Mouse (Mus musculus) thymus, postnatal 4 days (tissue): ENCODE measurements around the gene Lgals1.
A peak's percentile ranks its signal among the peaks of the same experiment; 100 is the strongest.

ENCODE experiments used
- DNase-seq: peaks from one replicate; pipeline ENCODE4 v3.0.0; 2021

Gene Lgals1

DNA sequence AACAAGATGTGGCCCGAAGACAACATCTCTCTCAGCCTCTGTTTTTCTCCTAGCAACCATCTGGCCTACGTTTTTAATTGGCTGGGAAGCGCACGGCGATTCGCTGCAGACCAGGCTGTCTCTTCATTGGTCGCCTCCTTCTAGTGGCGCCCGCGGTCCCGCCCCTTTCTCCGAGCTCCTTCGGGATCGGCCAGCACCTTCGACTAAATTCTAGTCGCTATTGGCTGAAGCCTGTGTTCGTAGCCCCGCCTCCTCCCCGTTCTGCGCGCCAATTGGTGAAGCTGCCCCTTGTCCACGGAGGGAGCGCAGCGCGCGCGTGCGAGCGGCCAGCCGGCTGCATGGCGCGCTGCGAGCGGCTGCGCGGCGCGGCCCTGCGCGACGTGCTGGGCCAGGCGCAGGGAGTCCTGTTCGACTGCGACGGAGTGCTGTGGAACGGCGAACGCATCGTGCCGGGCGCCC lies 12.9 kb upstream of the Lgals1 start, which contains the start of gene Pdxp:
Gene Pdxp, plus strand, starts transcription at position 288 of the 459 bp plus-strand sequence.
- DNase-seq, result peak; percentile 98

DNA sequence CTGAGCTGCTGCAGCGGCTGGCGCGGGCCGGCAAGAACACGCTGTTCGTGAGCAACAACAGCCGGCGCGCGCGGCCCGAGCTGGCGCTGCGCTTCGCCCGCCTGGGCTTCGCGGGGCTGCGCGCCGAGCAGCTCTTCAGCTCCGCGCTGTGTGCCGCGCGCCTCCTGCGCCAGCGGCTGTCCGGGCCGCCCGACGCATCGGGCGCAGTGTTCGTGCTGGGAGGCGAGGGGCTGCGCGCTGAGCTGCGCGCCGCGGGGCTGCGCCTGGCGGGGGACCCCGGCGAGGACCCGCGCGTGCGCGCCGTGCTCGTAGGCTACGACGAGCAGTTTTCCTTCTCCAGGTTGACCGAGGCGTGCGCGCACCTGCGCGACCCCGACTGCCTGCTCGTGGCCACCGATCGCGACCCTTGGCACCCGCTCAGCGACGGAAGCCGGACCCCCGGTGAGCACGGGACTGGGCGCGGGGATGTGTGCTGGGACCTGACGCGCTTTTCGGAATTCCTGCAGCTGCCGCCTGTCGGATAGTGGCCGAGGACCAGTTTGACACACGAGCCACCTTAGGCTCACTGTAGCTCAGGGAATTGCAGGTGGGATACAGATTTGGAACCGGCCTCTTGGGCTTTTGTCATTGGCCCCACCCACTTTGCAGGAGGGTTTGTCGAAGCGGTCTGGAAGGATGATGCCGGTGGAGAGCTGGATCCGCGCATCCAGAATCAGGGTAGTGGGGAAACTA lies 12.3 kb upstream of the Lgals1 start:
- peak; percentile 75 for DNase-seq

GRCm38 (mm10) chr15:78914823-78915659 lies 11.5 kb upstream of the Lgals1 start:
- DNase-seq, result no peak

DNA sequence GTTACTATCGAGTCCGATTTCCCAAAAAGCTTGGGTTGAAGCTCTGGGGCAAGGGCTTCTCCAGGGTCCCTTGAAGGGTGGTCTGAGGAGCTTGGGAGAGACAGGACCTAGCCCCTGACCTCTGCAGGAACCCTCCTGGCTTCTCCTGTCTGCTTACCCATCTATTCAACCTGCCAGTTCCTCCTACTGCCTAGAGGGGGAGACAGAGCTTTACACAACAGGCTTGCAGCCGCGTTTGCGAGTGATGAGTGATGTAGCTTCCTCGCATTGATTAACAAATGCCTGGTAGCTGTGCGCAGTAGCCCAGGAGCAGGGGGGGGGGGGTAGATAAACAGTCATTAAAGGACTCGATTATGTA lies 10.9 kb upstream of the Lgals1 start:
- DNase-seq, result peak; percentile 75

DNA sequence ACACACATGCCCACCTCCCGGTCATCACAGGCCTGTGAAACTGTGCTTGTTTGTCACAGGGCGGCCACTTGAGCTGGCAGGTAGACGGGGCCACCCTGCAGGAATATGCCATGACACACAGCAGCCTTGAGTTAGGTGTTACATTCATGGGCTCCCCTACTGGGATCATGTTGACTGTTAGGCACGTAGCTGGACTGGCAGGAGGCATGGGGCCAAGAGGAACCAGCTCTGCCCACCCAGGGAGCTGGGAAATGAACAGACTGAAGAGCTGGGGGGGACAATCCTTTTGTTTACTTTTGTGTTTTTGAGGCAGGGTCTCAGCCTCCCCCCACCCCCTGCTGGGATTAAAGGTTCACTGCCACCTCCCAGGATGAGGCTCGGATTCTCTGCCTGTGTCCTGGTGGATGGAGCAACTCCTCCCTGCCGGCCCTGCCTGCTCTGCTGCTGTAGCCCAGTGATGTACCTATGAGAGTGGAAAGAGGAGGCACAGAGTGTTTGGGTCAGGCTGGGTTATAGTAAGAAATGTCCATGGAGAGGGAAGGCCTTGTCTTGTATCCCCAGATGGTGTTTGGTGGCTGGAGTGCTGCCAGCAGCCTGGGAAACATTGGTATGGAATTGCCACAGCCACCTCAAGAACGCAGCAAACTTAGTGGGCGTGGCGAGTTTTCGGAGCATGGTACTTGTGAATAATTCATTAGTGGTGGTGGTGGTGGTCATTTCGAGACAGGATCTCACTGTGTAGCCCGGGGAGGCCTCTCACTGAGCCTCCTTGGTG lies 10.3 kb upstream of the Lgals1 start:
- no peak for DNase-seq

DNA sequence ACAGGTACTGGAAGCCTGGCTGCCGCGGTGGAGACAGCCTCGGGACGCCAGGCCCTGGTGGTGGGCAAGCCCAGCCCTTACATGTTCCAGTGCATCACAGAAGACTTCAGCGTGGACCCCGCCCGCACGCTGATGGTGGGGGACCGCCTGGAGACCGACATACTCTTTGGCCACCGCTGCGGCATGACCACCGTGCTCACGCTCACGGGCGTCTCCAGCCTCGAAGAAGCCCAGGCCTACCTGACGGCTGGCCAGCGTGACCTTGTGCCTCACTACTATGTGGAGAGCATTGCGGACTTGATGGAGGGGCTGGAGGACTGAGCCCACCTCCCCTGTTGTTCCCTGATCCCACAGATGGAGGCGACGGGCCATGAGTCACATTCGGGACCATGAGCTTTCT lies 8.4 kb upstream of the Lgals1 start:
- no peak for DNase-seq

DNA sequence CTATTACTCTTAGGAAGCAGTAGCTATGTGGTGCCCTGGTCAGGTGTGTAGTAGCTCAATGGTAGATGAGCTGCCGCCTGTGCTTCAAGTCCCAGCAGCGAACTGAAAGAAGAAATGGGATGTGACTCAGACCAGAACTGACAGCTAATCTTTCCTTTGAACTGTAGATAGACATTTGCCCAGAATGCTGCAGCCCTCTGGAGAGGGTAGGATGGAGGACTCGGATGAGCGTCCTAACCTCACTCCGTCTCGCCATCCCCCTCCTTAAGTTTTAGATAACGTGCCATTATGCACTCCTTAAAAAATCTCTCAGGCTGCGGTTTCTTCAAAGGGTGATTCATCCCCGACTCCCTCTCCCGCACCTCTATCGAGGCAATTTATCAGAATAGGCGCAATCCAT lies 6.6 kb upstream of the Lgals1 start:
- DNase-seq, result no peak

- peak; percentile 57 for DNase-seq
Observed at GRCm38 (mm10) chr15:78922700-78923099, 3.8 kb upstream of the Lgals1 start.

DNA sequence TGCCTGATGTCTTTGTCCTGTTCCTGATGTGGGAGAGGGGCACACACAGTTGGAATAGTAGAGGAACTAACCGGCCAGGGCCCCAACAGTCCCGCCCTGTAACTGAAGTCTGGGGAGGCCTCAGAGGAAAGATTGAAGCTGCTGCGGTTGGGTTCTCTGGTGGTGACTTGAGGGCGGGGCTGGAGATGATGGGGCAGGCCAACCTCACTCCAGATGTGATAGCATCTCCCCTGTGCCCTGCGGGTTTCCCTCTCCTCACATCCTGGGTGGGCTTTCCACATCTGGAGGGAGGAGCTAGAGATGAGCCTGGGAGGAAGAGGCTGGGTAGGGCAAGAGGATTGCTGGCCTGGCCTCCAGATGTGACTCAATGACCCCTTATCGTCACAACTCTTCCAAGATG lies 2.9 kb upstream of the Lgals1 start:
- DNase-seq, result peak; percentile 78

DNA sequence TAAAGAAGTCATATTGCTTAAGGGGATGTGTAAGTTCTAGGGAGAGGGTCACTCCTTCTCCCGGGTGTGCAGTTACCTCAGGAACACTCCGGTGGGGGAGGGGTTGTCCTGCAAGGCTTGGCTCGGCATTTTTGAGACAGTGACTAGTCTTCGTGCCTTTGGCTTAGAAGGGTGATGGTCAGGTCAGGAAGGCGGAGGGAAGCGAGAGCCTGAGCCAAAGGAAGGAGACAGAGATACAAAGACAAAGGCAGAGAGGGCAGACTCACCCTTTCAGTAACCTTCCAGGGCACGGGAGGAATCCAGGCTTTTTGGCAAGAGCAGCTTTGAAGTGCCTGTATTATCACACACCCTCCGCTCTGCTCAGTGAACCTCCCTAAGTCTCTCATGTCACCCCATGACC lies 1.4 kb upstream of the Lgals1 start:
- no peak for DNase-seq

- peak; percentile 65 for DNase-seq
Observed at GRCm38 (mm10) chr15:78927021-78927787, 679 bp downstream of the Lgals1 start.

DNA sequence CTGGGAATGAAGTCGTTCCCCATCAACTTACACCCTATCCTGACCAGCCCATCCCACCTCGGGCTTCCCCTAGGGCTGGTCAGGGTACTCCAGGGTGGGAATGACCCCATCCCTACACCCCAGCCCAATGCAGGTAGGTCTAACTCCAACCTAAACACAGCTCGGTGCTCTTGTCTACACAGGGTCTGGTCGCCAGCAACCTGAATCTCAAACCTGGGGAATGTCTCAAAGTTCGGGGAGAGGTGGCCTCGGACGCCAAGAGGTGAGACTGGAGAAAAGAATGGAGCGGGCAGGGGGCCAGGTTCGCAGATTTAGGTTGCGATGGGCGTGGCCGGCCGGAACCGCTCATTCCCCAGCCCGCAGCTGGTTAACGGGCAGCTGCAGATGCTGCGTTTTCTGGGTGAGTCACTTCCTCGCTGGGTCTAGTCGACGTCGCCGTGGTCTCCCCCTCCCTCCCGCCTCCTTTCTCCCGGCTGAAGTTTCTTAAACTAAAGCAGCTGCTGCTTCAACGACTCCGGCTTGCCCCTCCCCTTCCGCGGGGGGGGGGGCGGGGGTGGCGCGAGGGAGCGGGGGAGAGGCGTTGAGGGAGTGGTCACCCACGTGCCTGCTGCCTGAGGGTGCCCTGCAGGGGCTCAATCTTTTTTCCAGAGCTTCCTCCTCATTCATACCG lies 1.4 kb downstream of the Lgals1 start:
- peak; percentile 88 for DNase-seq

GRCm38 (mm10) chr15:78928539-78928938 lies 2.0 kb downstream of the Lgals1 start:
- DNase-seq, result no peak

DNA sequence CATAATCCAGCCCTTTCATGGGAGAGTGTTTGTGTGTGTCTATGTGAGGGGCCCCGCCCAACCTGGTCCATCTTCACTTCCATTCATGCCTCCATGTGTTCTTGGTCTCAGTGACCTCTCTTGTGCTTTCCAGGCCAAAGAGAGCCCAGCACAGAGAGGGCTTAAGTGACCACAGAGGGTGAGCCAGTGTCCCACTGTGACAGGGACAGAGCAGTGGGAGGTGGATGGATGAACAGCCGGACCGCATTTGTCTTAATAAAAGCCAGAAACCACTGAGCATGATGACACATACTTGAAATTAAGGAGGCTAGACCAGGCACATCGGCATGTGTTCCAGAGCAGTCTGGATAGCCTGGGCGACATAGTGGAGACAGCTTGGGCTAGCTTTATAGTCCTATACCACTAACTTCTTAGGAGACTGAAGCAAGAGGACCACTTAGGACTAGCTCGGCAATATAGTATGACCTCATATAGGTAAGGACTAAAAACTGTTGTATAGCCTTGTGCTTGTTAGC lies 3.7 kb downstream of the Lgals1 start:
- no peak for DNase-seq

- DNase-seq, result no peak
Observed at GRCm38 (mm10) chr15:78930801-78931426, 4.4 kb downstream of the Lgals1 start.

GRCm38 (mm10) chr15:78931577-78931976 lies 5.1 kb downstream of the Lgals1 start:
- DNase-seq, result peak; percentile 80

DNA sequence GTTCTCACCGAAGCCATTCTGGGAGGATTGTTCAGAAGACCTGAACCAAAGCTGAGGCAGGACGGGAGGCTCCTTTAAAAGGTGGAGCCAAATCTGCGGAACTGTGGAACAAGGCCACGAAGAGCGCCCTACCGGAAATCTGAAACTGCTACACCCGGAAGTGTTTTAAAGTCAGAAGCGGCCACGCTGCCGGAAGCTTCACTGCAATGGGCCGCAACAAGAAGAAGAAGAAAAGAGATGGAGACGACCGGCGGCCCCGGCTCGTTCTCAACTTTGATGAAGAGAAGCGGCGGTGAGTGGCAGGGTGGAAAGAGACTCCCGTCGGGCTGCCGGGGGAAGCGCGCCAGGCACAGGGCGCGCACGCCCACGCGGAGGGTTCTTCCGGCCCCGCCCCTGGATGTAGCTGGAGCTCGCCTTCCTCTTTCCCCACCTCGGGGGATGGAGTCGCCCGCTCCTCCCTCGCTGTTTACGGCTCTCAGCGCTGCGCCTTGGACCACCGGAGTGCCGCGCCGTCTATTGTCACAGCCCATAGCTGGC lies 8.3 kb downstream of the Lgals1 start, which contains the start of gene Nol12:
Gene Nol12, plus strand, starts transcription at position 150 of the 537 bp plus-strand sequence.
- DNase-seq, result peak; percentile 85

DNA sequence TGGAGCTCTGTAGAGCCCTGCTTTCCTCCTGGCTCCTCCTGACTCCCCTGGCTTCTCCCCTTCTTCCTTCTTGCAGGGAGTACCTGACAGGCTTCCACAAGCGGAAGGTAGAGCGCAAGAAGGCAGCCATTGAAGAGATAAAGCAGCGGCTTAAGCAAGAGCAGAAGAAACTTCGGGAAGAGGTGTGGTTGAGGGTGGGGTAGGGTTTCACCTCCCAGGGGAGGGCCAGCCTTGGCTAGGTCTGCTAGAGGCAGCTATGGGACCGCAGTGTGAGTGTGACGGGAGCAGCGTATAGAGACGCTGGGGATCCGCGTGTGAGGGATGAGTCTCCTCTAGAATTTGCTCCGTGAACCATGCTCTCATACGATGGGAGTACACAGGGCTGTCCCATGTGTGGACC lies 9.9 kb downstream of the Lgals1 start:
- no peak for DNase-seq

- DNase-seq, result no peak
Observed at GRCm38 (mm10) chr15:78937311-78937710, 10.8 kb downstream of the Lgals1 start.

GRCm38 (mm10) chr15:78937963-78938362 lies 11.4 kb downstream of the Lgals1 start:
- DNase-seq, result no peak

GRCm38 (mm10) chr15:78940325-78940724 lies 13.8 kb downstream of the Lgals1 start:
- no peak for DNase-seq
